Mouse (Mus musculus) limb, embryonic 13.5 days (tissue): ENCODE measurements around the gene Caprin1. TPM values are rescaled to one million over a fixed set of nuclear protein-coding genes. Genes with fewer than 3 reads are reported as not detected.

Experiments
- ATAC-seq: fragments of 200-750 bp; cut with Nextera tagmentation; 2 replicates; pipeline ENCODE4 v1.8.0; 2017; ENCODE audit warnings: low read depth, moderate number of reproducible peaks, moderate TSS enrichment; ENCODE audit not compliant: low FRiP score
- H3K27ac ChIP-seq: fragments of 300-500 bp; sonication (generic); 2 replicates; pipeline ENCODE4 v1.5.1; 2015; ENCODE audit warnings: inconsistent platforms, mild to moderate bottlenecking, moderate library complexity
- H3K27me3 ChIP-seq: fragments of 300-500 bp; sonication (generic); 2 replicates; pipeline ENCODE4 v1.6.1; 2015; ENCODE audit warnings: mild to moderate bottlenecking, inconsistent platforms
- H3K36me3 ChIP-seq: fragments of 300-500 bp; sonication (generic); 2 replicates; pipeline ENCODE4 v1.6.1; 2015; ENCODE audit warnings: inconsistent platforms, mild to moderate bottlenecking, moderate library complexity
- H3K4me1 ChIP-seq: fragments of 300-500 bp; sonication (generic); 2 replicates; pipeline ENCODE4 v1.6.1; 2015; ENCODE audit warnings: inconsistent platforms
- H3K4me2 ChIP-seq: fragments of 300-500 bp; sonication (generic); replicated peaks from 2 replicates; pipeline ENCODE4 v1.6.1; 2015; ENCODE audit warnings: inconsistent platforms, mild to moderate bottlenecking, moderate library complexity
- H3K4me3 ChIP-seq: fragments of 300-500 bp; sonication (generic); 2 replicates; pipeline ENCODE4 v1.5.1; 2015; ENCODE audit warnings: moderate library complexity, mild to moderate bottlenecking, inconsistent platforms
- H3K9ac ChIP-seq: fragments of 300-500 bp; sonication (generic); 2 replicates; pipeline ENCODE4 v1.6.1; 2015; ENCODE audit warnings: mild to moderate bottlenecking, inconsistent platforms
- H3K9me3 ChIP-seq: fragments of 300-500 bp; sonication (generic); 2 replicates; pipeline ENCODE4 v1.6.1; 2016; ENCODE audit warnings: inconsistent platforms
- WGBS: fragments of 180-500 bp; shearing (Covaris S2); methylation state at CpG from one replicate; pipeline ENCODE4 v1.1.7; 2015; 5-methylcytosine and 5-hydroxymethylcytosine counted together
- polyA plus RNA-seq: library from polyadenylated mRNA; unstranded; fragments of >200 nt; fragmentation: Nextera tagmentation; extraction: Ambion mirVana; gene quantifications from 2 replicates; pipeline ENCODE4 v1.2.1, GENCODE M21; 2015

Caprin1 gene
- polyA plus RNA-seq, 1 experiment from 2014 or later, result 339 TPM

GRCm38 (mm10) chr2:103795843-103796210 lies 1.6 kb downstream of the Caprin1 start:
- under 1% methylated on average over 11 of the region's 11 CpGs for WGBS
- Histone ChIP-seq H3K4me3 (peak overlapping the region; percentile 96), H3K36me3 (peaks cover 27% of the 10 kb centered on the region), H3K9ac (peak overlapping the region; percentile 96), H3K27me3 (no peaks in the 10 kb centered on the region), H3K4me1 (peaks cover 31% of the 10 kb centered on the region), H3K4me2 (peak overlapping the region; percentile 70), H3K27ac (peak overlapping the region; percentile 100), H3K9me3 (no peaks in the 10 kb centered on the region)
- ATAC-seq, result peak; percentile 75

- Histone ChIP-seq H3K4me1 (peaks cover 32% of the 10 kb centered on the region), H3K36me3 (peaks cover 44% of the 10 kb centered on the region)
- 92% methylated on average over 1 of the region's 1 CpGs for WGBS
These were observed 5.4 kb downstream of the Caprin1 start for GRCm38 (mm10) chr2:103792009-103792408.

GRCm38 (mm10) chr2:103785735-103786134 lies 11.7 kb downstream of the Caprin1 start:
- ATAC-seq, result no peak
- peaks cover 10% of the 10 kb centered on the region for H3K4me1 ChIP-seq
- WGBS, result 96% methylated on average over 1 of the region's 1 CpGs
- no peak overlapping the region for H3K9ac ChIP-seq
- H3K36me3 ChIP-seq, result peaks cover 39% of the 10 kb centered on the region
- H3K9me3 ChIP-seq, result no peaks in the 10 kb centered on the region
- no peak overlapping the region for H3K4me2 ChIP-seq
- no peak overlapping the region for H3K4me3 ChIP-seq
- H3K27me3 ChIP-seq, result no peaks in the 10 kb centered on the region
- no peak overlapping the region for H3K27ac ChIP-seq

More at GRCm38 (mm10) chr2:103792009-103792408, 5.4 kb downstream of the Caprin1 start:
- Histone ChIP-seq H3K27ac (no peak overlapping the region), H3K4me2 (no peak overlapping the region), H3K4me3 (no peak overlapping the region), H3K9me3 (no peaks in the 10 kb centered on the region), H3K27me3 (no peaks in the 10 kb centered on the region), H3K9ac (no peak overlapping the region)
- ATAC-seq, result no peak

GRCm38 (mm10) chr2:103784621-103785020 lies 12.8 kb downstream of the Caprin1 start:
- no peak for ATAC-seq
- H3K4me1 ChIP-seq, result peaks cover 6% of the 10 kb centered on the region
- no peaks in the 10 kb centered on the region for H3K27me3 ChIP-seq
- no peak overlapping the region for H3K4me2 ChIP-seq
- no peak overlapping the region for H3K27ac ChIP-seq
- no peak overlapping the region for H3K9ac ChIP-seq
- WGBS, result 81% methylated on average over 4 of the region's 4 CpGs
- H3K36me3 ChIP-seq, result peaks cover 42% of the 10 kb centered on the region
- no peaks in the 10 kb centered on the region for H3K9me3 ChIP-seq
- no peak overlapping the region for H3K4me3 ChIP-seq

- WGBS, result 52% methylated on average over 1 of the region's 1 CpGs
These were observed 35.0 kb downstream of the Caprin1 start for GRCm38 (mm10) chr2:103762492-103762891.

GRCm38 (mm10) chr2:103761993-103762392 lies 35.5 kb downstream of the Caprin1 start:
- Histone ChIP-seq H3K9me3 (no peaks in the 10 kb centered on the region), H3K9ac (no peak overlapping the region), H3K4me3 (peak overlapping the region; percentile 72), H3K36me3 (peaks cover 23% of the 10 kb centered on the region), H3K27me3 (no peaks in the 10 kb centered on the region), H3K27ac (no peak overlapping the region; the same call in 1 of the 2 replicates), H3K4me2 (peak overlapping the region; percentile 88), H3K4me1 (peaks cover 13% of the 10 kb centered on the region)
- 45% methylated on average over 4 of the region's 4 CpGs for WGBS
- no peak for ATAC-seq

More at GRCm38 (mm10) chr2:103762492-103762891, 35.0 kb downstream of the Caprin1 start:
- H3K27ac ChIP-seq, result no peak overlapping the region
- no peak for ATAC-seq
- H3K9ac ChIP-seq, result no peak overlapping the region
- no peak overlapping the region for H3K4me3 ChIP-seq
- H3K36me3 ChIP-seq, result peaks cover 23% of the 10 kb centered on the region
- no peaks in the 10 kb centered on the region for H3K27me3 ChIP-seq
- no peak overlapping the region; the same call in 1 of the 2 replicates for H3K4me2 ChIP-seq
- no peaks in the 10 kb centered on the region for H3K9me3 ChIP-seq
- peaks cover 13% of the 10 kb centered on the region for H3K4me1 ChIP-seq

GRCm38 (mm10) chr2:103760906-103761716 lies 36.3 kb downstream of the Caprin1 start, which contains the start of gene Nat10:
Gene Nat10 (minus strand): TSS chr2:103761270.
- peaks cover 21% of the 10 kb centered on the region for H3K36me3 ChIP-seq
- H3K9me3 ChIP-seq, result no peaks in the 10 kb centered on the region
- peak within 1 kb of the TSS; percentile 72 for H3K4me3 ChIP-seq
- peak within 1 kb of the TSS; percentile 53; the same call in 1 of the 2 replicates for H3K27ac ChIP-seq
- peak within 1 kb of the TSS; percentile 70 for H3K9ac ChIP-seq
- WGBS, result under 1% methylated on average over 47 of the region's 47 CpGs
- H3K27me3 ChIP-seq, result no peaks in the 10 kb centered on the region
- peaks cover 13% of the 10 kb centered on the region for H3K4me1 ChIP-seq
- ATAC-seq, result peak; percentile 98
- H3K4me2 ChIP-seq, result peak within 1 kb of the TSS; percentile 88

GRCm38 (mm10) chr2:103760421-103760820 lies 37.0 kb downstream of the Caprin1 start:
- peak overlapping the region; percentile 70 for H3K9ac ChIP-seq
- H3K4me1 ChIP-seq, result peaks cover 13% of the 10 kb centered on the region
- peak overlapping the region; percentile 88 for H3K4me2 ChIP-seq
- no peaks in the 10 kb centered on the region for H3K9me3 ChIP-seq
- H3K27ac ChIP-seq, result peak overlapping the region; percentile 53; the same call in 1 of the 2 replicates
- ATAC-seq, result no peak
- peaks cover 21% of the 10 kb centered on the region for H3K36me3 ChIP-seq
- no peaks in the 10 kb centered on the region for H3K27me3 ChIP-seq
- H3K4me3 ChIP-seq, result peak overlapping the region; percentile 72
- under 1% methylated on average over 12 of the region's 12 CpGs for WGBS

- 0 out of 2 replicates have a peak, but pooled peaks cover 5% of the 10 kb centered on the region for H3K4me1 ChIP-seq
- no peaks in the 10 kb centered on the region for H3K9me3 ChIP-seq
- no peak overlapping the region for H3K4me3 ChIP-seq
- no peaks in the 10 kb centered on the region for H3K27me3 ChIP-seq
- H3K9ac ChIP-seq, result no peak overlapping the region
- WGBS, result 89% methylated on average over 9 of the region's 9 CpGs
- H3K27ac ChIP-seq, result no peak overlapping the region
- ATAC-seq, result no peak
- no peak overlapping the region for H3K4me2 ChIP-seq
- H3K36me3 ChIP-seq, result peaks cover 54% of the 10 kb centered on the region
These were observed 41.9 kb downstream of the Caprin1 start for GRCm38 (mm10) chr2:103755458-103756085.

- Histone ChIP-seq H3K27ac (no peak overlapping the region), H3K4me3 (no peak overlapping the region), H3K36me3 (peaks cover 64% of the 10 kb centered on the region), H3K9me3 (no peaks in the 10 kb centered on the region), H3K27me3 (no peaks in the 10 kb centered on the region), H3K9ac (no peak overlapping the region), H3K4me1 (0 out of 2 replicates have a peak, but pooled peaks cover 1% of the 10 kb centered on the region), H3K4me2 (no peak overlapping the region)
- WGBS, result 87% methylated on average over 3 of the region's 3 CpGs
- no peak for ATAC-seq
These were observed 42.8 kb downstream of the Caprin1 start for GRCm38 (mm10) chr2:103754614-103755013.

- Histone ChIP-seq H3K27me3 (no peaks in the 10 kb centered on the region), H3K4me1 (no peaks in the 10 kb centered on the region), H3K9ac (no peak overlapping the region), H3K27ac (no peak overlapping the region), H3K4me2 (no peak overlapping the region), H3K4me3 (no peak overlapping the region), H3K36me3 (peaks cover 83% of the 10 kb centered on the region), H3K9me3 (no peaks in the 10 kb centered on the region)
- no peak for ATAC-seq
- 95% methylated on average over 6 of the region's 6 CpGs for WGBS
These were observed 45.7 kb downstream of the Caprin1 start for GRCm38 (mm10) chr2:103751771-103752170.

GRCm38 (mm10) chr2:103749091-103749490 lies 48.4 kb downstream of the Caprin1 start:
- Histone ChIP-seq H3K9ac (no peak overlapping the region), H3K4me2 (no peak overlapping the region), H3K27ac (no peak overlapping the region), H3K36me3 (peaks cover 69% of the 10 kb centered on the region), H3K9me3 (no peaks in the 10 kb centered on the region), H3K4me3 (no peak overlapping the region), H3K27me3 (no peaks in the 10 kb centered on the region), H3K4me1 (no peaks in the 10 kb centered on the region)
- WGBS, result 81% methylated on average over 3 of the region's 3 CpGs
- ATAC-seq, result no peak
